Mouse (Mus musculus) midbrain, embryonic 12.5 days (tissue): Measurements from ENCODE around the gene Cfap97d2. TPM values are rescaled to one million over a fixed set of nuclear protein-coding genes. Genes with fewer than 3 reads are reported as not detected.

Experiments
- ATAC-seq: fragments of 200-750 bp; cut with Nextera tagmentation; 2 replicates; pipeline ENCODE4 v1.8.0; 2017; ENCODE audit warnings: low read depth, moderate TSS enrichment, moderate library complexity; ENCODE audit not compliant: low FRiP score
- H3K27ac ChIP-seq: fragments of 300-500 bp; sonication (generic); replicated peaks from 2 replicates; pipeline ENCODE4 v1.5.1; 2016; ENCODE audit warnings: mild to moderate bottlenecking
- H3K27me3 ChIP-seq: fragments of 300-500 bp; sonication (generic); 2 replicates; pipeline ENCODE4 v1.6.1; 2016; ENCODE audit warnings: mild to moderate bottlenecking
- H3K36me3 ChIP-seq: fragments of 300-500 bp; sonication (generic); 2 replicates; pipeline ENCODE4 v1.6.1; 2016
- H3K4me1 ChIP-seq: fragments of 300-500 bp; sonication (generic); 2 replicates; pipeline ENCODE4 v1.6.1; 2016
- H3K4me2 ChIP-seq: fragments of 300-500 bp; sonication (generic); replicated peaks from 2 replicates; pipeline ENCODE4 v1.6.1; 2016; ENCODE audit warnings: mild to moderate bottlenecking, moderate library complexity
- H3K4me3 ChIP-seq: fragments of 300-500 bp; sonication (generic); 2 replicates; pipeline ENCODE4 v1.5.1; 2016; ENCODE audit warnings: mild to moderate bottlenecking
- H3K9ac ChIP-seq: fragments of 300-500 bp; sonication (generic); replicated peaks from 2 replicates; pipeline ENCODE4 v1.6.1; 2016; ENCODE audit warnings: mild to moderate bottlenecking, moderate library complexity
- H3K9me3 ChIP-seq: fragments of 300-500 bp; sonication (generic); 2 replicates; pipeline ENCODE4 v1.6.1; 2016; ENCODE audit warnings: mild to moderate bottlenecking
- WGBS: fragments of 180-500 bp; shearing (Covaris S2); methylation state at CpG from one replicate; pipeline ENCODE4 v1.1.7; 2016; 5-methylcytosine and 5-hydroxymethylcytosine counted together
- polyA plus RNA-seq: library from polyadenylated mRNA; unstranded; fragments of >200 nt; fragmentation: Nextera tagmentation; extraction: Ambion mirVana; gene quantifications from 2 replicates; pipeline ENCODE4 v1.2.1, GENCODE M21; 2016

The Cfap97d2 gene
- polyA plus RNA-seq, 1 experiment from 2014 or later = 0.84 TPM

- ATAC-seq = no peak
- Histone ChIP-seq H3K9ac (0 out of 2 replicates have a peak overlapping the region, but pooled peaks have one; percentile 70), H3K4me3 (no peak overlapping the region), H3K4me2 (peak overlapping the region; percentile 79; the same call in 1 of the 2 replicates), H3K9me3 (no peaks in the 10 kb centered on the region), H3K27me3 (peaks cover 17% of the 10 kb centered on the region), H3K36me3 (no peaks in the 10 kb centered on the region), H3K27ac (no peak overlapping the region), H3K4me1 (peaks cover 25% of the 10 kb centered on the region)
- WGBS = 80% methylated on average over 4 of the region's 4 CpGs
These were observed 30.6 kb upstream of the Cfap97d2 start for GRCm38 (mm10) chr8:13675121-13675520.

GRCm38 (mm10) chr8:13675524-13675923 is 30.2 kb upstream of the Cfap97d2 start:
- peak overlapping the region; percentile 70; the same call in 1 of the 2 replicates for H3K9ac ChIP-seq

GRCm38 (mm10) chr8:13676302-13676700 is 29.4 kb upstream of the Cfap97d2 start:
- H3K27ac ChIP-seq = peak overlapping the region; percentile 79
- no peak for ATAC-seq

More at GRCm38 (mm10) chr8:13675524-13675923, 30.2 kb upstream of the Cfap97d2 start:
- Histone ChIP-seq H3K4me1 (peaks cover 25% of the 10 kb centered on the region), H3K4me3 (peak overlapping the region; percentile 69), H3K36me3 (no peaks in the 10 kb centered on the region), H3K4me2 (peak overlapping the region; percentile 79), H3K27ac (no peak overlapping the region), H3K9me3 (no peaks in the 10 kb centered on the region), H3K27me3 (peaks cover 21% of the 10 kb centered on the region)
- no peak for ATAC-seq
- 52% methylated on average over 8 of the region's 8 CpGs for WGBS

GRCm38 (mm10) chr8:13676701-13677412 is 28.8 kb upstream of the Cfap97d2 start:
- Histone ChIP-seq H3K9ac (peak overlapping the region; percentile 70), H3K4me2 (peak overlapping the region; percentile 79), H3K9me3 (no peaks in the 10 kb centered on the region), H3K36me3 (no peaks in the 10 kb centered on the region), H3K27me3 (peaks cover 25% of the 10 kb centered on the region), H3K4me3 (peak overlapping the region; percentile 69), H3K4me1 (peaks cover 25% of the 10 kb centered on the region), H3K27ac (peak overlapping the region; percentile 79)
- ATAC-seq = peak; percentile 73
- 1% methylated on average over 45 of the region's 47 CpGs for WGBS

More at GRCm38 (mm10) chr8:13676302-13676700, 29.4 kb upstream of the Cfap97d2 start:
- Histone ChIP-seq H3K27me3 (peaks cover 25% of the 10 kb centered on the region), H3K9ac (peak overlapping the region; percentile 70), H3K9me3 (no peaks in the 10 kb centered on the region), H3K4me1 (peaks cover 25% of the 10 kb centered on the region), H3K36me3 (no peaks in the 10 kb centered on the region), H3K4me2 (peak overlapping the region; percentile 79), H3K4me3 (peak overlapping the region; percentile 69)
- under 1% methylated on average over 12 of the region's 12 CpGs for WGBS

GRCm38 (mm10) chr8:13677413-13677883 is 28.2 kb upstream of the Cfap97d2 start, which contains the start of gene Rasa3:
Gene Rasa3, minus strand, starts transcription at chr8:13677603.
- peaks cover 25% of the 10 kb centered on the region for H3K4me1 ChIP-seq
- peaks cover 25% of the 10 kb centered on the region for H3K27me3 ChIP-seq
- H3K4me3 ChIP-seq = peak within 1 kb of the TSS; percentile 69
- no peaks in the 10 kb centered on the region for H3K9me3 ChIP-seq
- H3K36me3 ChIP-seq = no peaks in the 10 kb centered on the region
- peak within 1 kb of the TSS; percentile 70 for H3K9ac ChIP-seq
- peak within 1 kb of the TSS; percentile 79 for H3K27ac ChIP-seq
- 1% methylated on average over 42 of the region's 42 CpGs for WGBS
- ATAC-seq = peak; percentile 99
- peak within 1 kb of the TSS; percentile 79 for H3K4me2 ChIP-seq

- no peak overlapping the region for H3K9ac ChIP-seq
- peak overlapping the region; percentile 69 for H3K4me3 ChIP-seq
- peaks cover 25% of the 10 kb centered on the region for H3K4me1 ChIP-seq
- ATAC-seq = no peak
- 57% methylated on average over 8 of the region's 8 CpGs for whole genome bisulfite sequencing
- no peaks in the 10 kb centered on the region for H3K9me3 ChIP-seq
- peaks cover 25% of the 10 kb centered on the region for H3K27me3 ChIP-seq
- peak overlapping the region; percentile 79 for H3K4me2 ChIP-seq
- H3K27ac ChIP-seq = no peak overlapping the region
- no peaks in the 10 kb centered on the region for H3K36me3 ChIP-seq
These were observed 27.5 kb upstream of the Cfap97d2 start for GRCm38 (mm10) chr8:13678182-13678581.

GRCm38 (mm10) chr8:13684131-13684530 is 21.6 kb upstream of the Cfap97d2 start:
- no peak overlapping the region for H3K4me3 ChIP-seq
- 83% methylated on average over 7 of the region's 7 CpGs for WGBS
- ATAC-seq = no peak
- no peaks in the 10 kb centered on the region for H3K4me1 ChIP-seq
- H3K36me3 ChIP-seq = no peaks in the 10 kb centered on the region
- no peaks in the 10 kb centered on the region for H3K9me3 ChIP-seq
- H3K9ac ChIP-seq = no peak overlapping the region
- H3K27ac ChIP-seq = no peak overlapping the region
- peaks cover 17% of the 10 kb centered on the region for H3K27me3 ChIP-seq
- H3K4me2 ChIP-seq = no peak overlapping the region

- H3K9ac ChIP-seq = no peak overlapping the region
- no peaks in the 10 kb centered on the region for H3K36me3 ChIP-seq
- no peak overlapping the region for H3K4me2 ChIP-seq
- H3K4me3 ChIP-seq = no peak overlapping the region
- peaks cover under 1% of the 10 kb centered on the region; the same call in 1 of the 2 replicates for H3K27me3 ChIP-seq
- H3K9me3 ChIP-seq = no peaks in the 10 kb centered on the region
- H3K4me1 ChIP-seq = no peaks in the 10 kb centered on the region
- H3K27ac ChIP-seq = no peak overlapping the region
- WGBS = 93% methylated on average over 16 of the region's 16 CpGs
- ATAC-seq = no peak
These were observed 19.9 kb upstream of the Cfap97d2 start for GRCm38 (mm10) chr8:13685674-13686314.

GRCm38 (mm10) chr8:13686426-13686825 is 19.3 kb upstream of the Cfap97d2 start:
- Histone ChIP-seq H3K27me3 (no peaks in the 10 kb centered on the region; the same call in 1 of the 2 replicates), H3K9me3 (no peaks in the 10 kb centered on the region), H3K9ac (no peak overlapping the region), H3K4me3 (no peak overlapping the region), H3K27ac (no peak overlapping the region), H3K4me2 (no peak overlapping the region), H3K4me1 (no peaks in the 10 kb centered on the region), H3K36me3 (no peaks in the 10 kb centered on the region)
- 82% methylated on average over 7 of the region's 7 CpGs for WGBS
- ATAC-seq = no peak

GRCm38 (mm10) chr8:13687101-13687717 is 18.5 kb upstream of the Cfap97d2 start:
- Histone ChIP-seq H3K4me1 (no peaks in the 10 kb centered on the region), H3K4me2 (no peak overlapping the region), H3K9me3 (no peaks in the 10 kb centered on the region), H3K27ac (no peak overlapping the region), H3K4me3 (no peak overlapping the region), H3K9ac (no peak overlapping the region), H3K27me3 (no peaks in the 10 kb centered on the region; the same call in 1 of the 2 replicates), H3K36me3 (no peaks in the 10 kb centered on the region)
- no peak for ATAC-seq
- 95% methylated on average over 8 of the region's 8 CpGs for WGBS

- H3K36me3 ChIP-seq = no peaks in the 10 kb centered on the region
- ATAC-seq = no peak
These were observed 17.7 kb upstream of the Cfap97d2 start for GRCm38 (mm10) chr8:13687941-13688340.

More at GRCm38 (mm10) chr8:13687941-13688340, 17.7 kb upstream of the Cfap97d2 start:
- Histone ChIP-seq H3K9me3 (no peaks in the 10 kb centered on the region), H3K27me3 (no peaks in the 10 kb centered on the region; the same call in 1 of the 2 replicates), H3K27ac (no peak overlapping the region; the same call in 1 of the 2 replicates), H3K9ac (no peak overlapping the region), H3K4me3 (no peak overlapping the region), H3K4me1 (no peaks in the 10 kb centered on the region), H3K4me2 (no peak overlapping the region)
- 84% methylated on average over 4 of the region's 4 CpGs for WGBS
